Mouse (Mus musculus) gastrocnemius, adult 18-20 months (tissue): Measurements from ENCODE around the gene D430042O09Rik. TPM values are rescaled to one million over a fixed set of nuclear protein-coding genes. Genes with fewer than 3 reads are reported as not detected.
A peak's percentile ranks its signal among the peaks of the same experiment; 100 is the strongest.

Experiments used
- DNase-seq: peaks from one replicate; pipeline ENCODE4 v3.0.0; 2021; ENCODE audit warnings: low spot score
- total RNA-seq, 2 experiments: library from RNA; stranded (reverse); gene quantifications; 2 replicates each; pipeline ENCODE4 v1.2.3; 2021

Gene D430042O09Rik
- total RNA-seq, 2 experiments from 2014 or later, result 7.0 to 7.1 TPM

- DNase-seq, result no peak
Observed at GRCm38 (mm10) chr7:125806571-125806970, 98.9 kb downstream of the D430042O09Rik start.

- DNase-seq, result no peak
Observed at GRCm38 (mm10) chr7:125808210-125808609, 100.5 kb downstream of the D430042O09Rik start.

- no peak for DNase-seq
Observed at GRCm38 (mm10) chr7:125812721-125813120, 105.0 kb downstream of the D430042O09Rik start.

GRCm38 (mm10) chr7:125815733-125816132, 108.0 kb downstream of the D430042O09Rik start:
- DNase-seq, result no peak

GRCm38 (mm10) chr7:125818301-125818712, 110.6 kb downstream of the D430042O09Rik start:
- DNase-seq, result no peak

GRCm38 (mm10) chr7:125820233-125820632, 112.5 kb downstream of the D430042O09Rik start:
- DNase-seq, result no peak

- DNase-seq, result no peak
Observed at GRCm38 (mm10) chr7:125826425-125826824, 118.7 kb downstream of the D430042O09Rik start.

- DNase-seq, result no peak
Observed at GRCm38 (mm10) chr7:125826887-125827286, 119.2 kb downstream of the D430042O09Rik start.

- no peak for DNase-seq
Observed at GRCm38 (mm10) chr7:125827420-125827819, 119.7 kb downstream of the D430042O09Rik start.

- no peak for DNase-seq
Observed at GRCm38 (mm10) chr7:125828561-125828960, 120.9 kb downstream of the D430042O09Rik start.

- DNase-seq, result no peak
Observed at GRCm38 (mm10) chr7:125829121-125829666, 121.5 kb downstream of the D430042O09Rik start.

GRCm38 (mm10) chr7:125832767-125833166, 125.1 kb downstream of the D430042O09Rik start:
- no peak for DNase-seq

GRCm38 (mm10) chr7:125833471-125833870, 125.8 kb downstream of the D430042O09Rik start:
- no peak for DNase-seq

- DNase-seq, result no peak
Observed at GRCm38 (mm10) chr7:125838078-125838742, 130.5 kb downstream of the D430042O09Rik start.

GRCm38 (mm10) chr7:125845611-125846010, 137.9 kb downstream of the D430042O09Rik start:
- DNase-seq, result no peak

- peak; percentile 61 for DNase-seq
Observed at GRCm38 (mm10) chr7:125846866-125847527, 139.3 kb downstream of the D430042O09Rik start.

GRCm38 (mm10) chr7:125847528-125847866, 139.8 kb downstream of the D430042O09Rik start:
- DNase-seq, result no peak

- no peak for DNase-seq
Observed at GRCm38 (mm10) chr7:125859564-125859963, 151.9 kb downstream of the D430042O09Rik start.

GRCm38 (mm10) chr7:125860421-125860820, 152.7 kb downstream of the D430042O09Rik start:
- DNase-seq, result no peak

- DNase-seq, result no peak
Observed at GRCm38 (mm10) chr7:125864026-125864425, 156.3 kb downstream of the D430042O09Rik start.

GRCm38 (mm10) chr7:125865234-125865633, 157.5 kb downstream of the D430042O09Rik start:
- no peak for DNase-seq

GRCm38 (mm10) chr7:125868570-125868969, 160.9 kb downstream of the D430042O09Rik start:
- DNase-seq, result no peak
